Mouse (Mus musculus): Measurements from ENCODE around the gene Rsl1. TPM values are rescaled to one million over a fixed set of nuclear protein-coding genes. Genes with fewer than 3 reads are reported as not detected.
"Not testable (repeated sequence)": the region's sequence is repeated elsewhere in the genome, so short reads cannot be mapped to it uniquely, and the experiment has no call there.

The Rsl1 gene
- total RNA-seq (2021), result 1 to 10 TPM; 6.8 to 7.3 TPM

- DNase-seq (ENCODE audit: extremely low spot score in 1 of 2, low spot score in 1 of 2), result peak; percentile 44 to 58
Measured at GRCm38 (mm10) chr13:67172991-67173722, at the start of gene Rsl1. Gene Rsl1, plus strand, starts transcription at chr13:67173182.

- DNase-seq (ENCODE audit: extremely low spot score in 1 of 2, low spot score in 1 of 2), result no peak
Measured at GRCm38 (mm10) chr13:67124460-67124859, 48.5 kb upstream of the Rsl1 start.

GRCm38 (mm10) chr13:67127507-67127906 is 45.5 kb upstream of the Rsl1 start:
- not testable (repeated sequence) for DNase-seq (ENCODE audit: extremely low spot score in 1 of 2, low spot score in 1 of 2)

- peak; percentile 74 to 77 for DNase-seq (ENCODE audit: extremely low spot score in 1 of 2, low spot score in 1 of 2)
Measured at GRCm38 (mm10) chr13:67128038-67128721, 44.8 kb upstream of the Rsl1 start.

GRCm38 (mm10) chr13:67166122-67166521 is 6.9 kb upstream of the Rsl1 start:
- DNase-seq (ENCODE audit: extremely low spot score in 1 of 2, low spot score in 1 of 2), result not testable (repeated sequence)

GRCm38 (mm10) chr13:67173723-67174055 is 707 bp downstream of the Rsl1 start:
- no peak for DNase-seq (ENCODE audit: extremely low spot score in 1 of 2, low spot score in 1 of 2)

- peak; percentile 52 to 57 for DNase-seq (ENCODE audit: extremely low spot score in 1 of 2, low spot score in 1 of 2)
Measured at GRCm38 (mm10) chr13:67194340-67194894, 21.4 kb downstream of the Rsl1 start, which contains the start of gene Zfp455. Gene Zfp455, plus strand, starts transcription at chr13:67194506.

GRCm38 (mm10) chr13:67201656-67202055 is 28.7 kb downstream of the Rsl1 start:
- no peak for DNase-seq (ENCODE audit: extremely low spot score in 1 of 2, low spot score in 1 of 2)

- DNase-seq (ENCODE audit: extremely low spot score in 1 of 2, low spot score in 1 of 2), result no peak
Measured at GRCm38 (mm10) chr13:67214015-67214607, 41.1 kb downstream of the Rsl1 start.

Other genes with a start within 250 kb of the Rsl1 start
- 1 to 10 TPM; 4.4 to 4.7 TPM for gene Zfp712, start 112.0 kb upstream of the Rsl1 start, total RNA-seq (2021)
- gene Zfp708, start 75.2 kb upstream of the Rsl1 start, total RNA-seq (2021), result 1 to 10 TPM; 2.6 to 3.4 TPM
- 1 to 10 TPM; 2.6 to 3.0 TPM for gene Gm28557, start 64.6 kb upstream of the Rsl1 start, total RNA-seq (2021)
- under 1 TPM; 0.31 to 0.37 TPM for gene Rslcan18, start 56.9 kb upstream of the Rsl1 start, total RNA-seq (2021)
- gene Zfp759, start 51.5 kb upstream of the Rsl1 start, total RNA-seq (2021), result 10 to 100 TPM; 10.1 to 10.8 TPM
- 1 to 10 TPM; 2.8 to 3.2 TPM for gene Zfp455, start 21.3 kb downstream of the Rsl1 start, total RNA-seq (2021)
- gene Zfp458, start 105.3 kb downstream of the Rsl1 start, total RNA-seq (2021), result 10 to 100 TPM; 19.0 to 24.1 TPM
- gene Zfp457, start 133.3 kb downstream of the Rsl1 start, total RNA-seq (2021), result 1 to 10 TPM; 4.6 to 6.0 TPM
- 1 to 10 TPM; 3.1 to 3.2 TPM for gene Zfp595, start 159.4 kb downstream of the Rsl1 start, total RNA-seq (2021)
- gene Gm28044, start 187.4 kb downstream of the Rsl1 start, total RNA-seq (2021), result under 1 TPM in 1 of 2 experiments, not detected in 1; 0.57 TPM
- 1 to 10 TPM; 1.0 to 1.1 TPM for gene Zfp953, start 187.4 kb downstream of the Rsl1 start, total RNA-seq (2021)
- not detected for gene Gm28041, start 202.6 kb downstream of the Rsl1 start, total RNA-seq (2021)
- under 1 TPM; 0.71 to 0.80 TPM for gene Zfp456, start 202.6 kb downstream of the Rsl1 start, total RNA-seq (2021)
- 1 to 10 TPM; 2.4 to 5.1 TPM for gene Zfp429, start 226.6 kb downstream of the Rsl1 start, total RNA-seq (2021)
- gene Zfp459, start 248.2 kb downstream of the Rsl1 start, total RNA-seq (2021), result 1 to 10 TPM; 3.0 to 4.7 TPM